Mouse (Mus musculus) heart, embryonic 11.5 days (tissue): ENCODE measurements around the gene Tmem170b. TPM values are rescaled to one million over a fixed set of nuclear protein-coding genes. Genes with fewer than 3 reads are reported as not detected.
"Not testable (repeated sequence)": the region's sequence is repeated elsewhere in the genome, so short reads cannot be mapped to it uniquely, and the experiment has no call there.

Experiments
- ATAC-seq: fragments of 200-750 bp; cut with Nextera tagmentation; replicated peaks from 2 replicates; pipeline ENCODE4 v1.8.0; 2017; ENCODE audit warnings: moderate library complexity; ENCODE audit not compliant: insufficient number of reproducible peaks, low FRiP score, low TSS enrichment
- H3K27ac ChIP-seq: fragments of 300-500 bp; sonication (generic); 2 replicates; pipeline ENCODE4 v1.5.1; 2014; ENCODE audit warnings: mild to moderate bottlenecking, low read depth, low read length
- H3K27me3 ChIP-seq: fragments of 300-500 bp; sonication (generic); 2 replicates; pipeline ENCODE4 v1.6.1; 2014; ENCODE audit warnings: mild to moderate bottlenecking, low read length, mixed read lengths; ENCODE audit not compliant: control insufficient read depth, insufficient read depth
- H3K36me3 ChIP-seq: fragments of 300-500 bp; sonication (generic); 2 replicates; pipeline ENCODE4 v1.6.1; 2014; ENCODE audit warnings: mild to moderate bottlenecking, low read length, moderate library complexity, mixed read lengths; ENCODE audit not compliant: control insufficient read depth, insufficient read depth
- H3K4me1 ChIP-seq: fragments of 300-500 bp; sonication (generic); 2 replicates; pipeline ENCODE4 v1.6.1; 2014; ENCODE audit warnings: low read length; ENCODE audit not compliant: control insufficient read depth, insufficient read depth
- H3K4me2 ChIP-seq: fragments of 300-500 bp; sonication (generic); 2 replicates; pipeline ENCODE4 v1.6.1; 2014; ENCODE audit warnings: mild to moderate bottlenecking, moderate library complexity
- H3K4me3 ChIP-seq: fragments of 300-500 bp; sonication (generic); 2 replicates; pipeline ENCODE4 v1.5.1; 2014; ENCODE audit warnings: low read depth, low read length
- H3K9ac ChIP-seq: fragments of 300-500 bp; sonication (generic); 2 replicates; pipeline ENCODE4 v1.6.1; 2014; ENCODE audit warnings: mild to moderate bottlenecking, low read depth, low read length, moderate library complexity
- H3K9me3 ChIP-seq: fragments of 300-500 bp; sonication (generic); replicated peaks from 2 replicates; pipeline ENCODE4 v1.6.1; 2016; ENCODE audit warnings: low read length; ENCODE audit not compliant: control insufficient read depth
- WGBS: fragments of 180-500 bp; shearing (Covaris S2); extraction: QIAGEN DNeasy Blood & Tissue Kit; methylation state at CpG from one replicate; pipeline ENCODE4 v1.1.7; 2014; ENCODE audit not compliant: insufficient replicate concordance; 5-methylcytosine and 5-hydroxymethylcytosine counted together
- polyA plus RNA-seq: library from polyadenylated mRNA; unstranded; fragments of >200 nt; fragmentation: Nextera tagmentation; extraction: Ambion mirVana; gene quantifications from 2 replicates; pipeline ENCODE4 v1.2.1, GENCODE M21; 2014

Gene Tmem170b
- polyA plus RNA-seq, 1 experiment from 2014 or later: 17.6 TPM

DNA sequence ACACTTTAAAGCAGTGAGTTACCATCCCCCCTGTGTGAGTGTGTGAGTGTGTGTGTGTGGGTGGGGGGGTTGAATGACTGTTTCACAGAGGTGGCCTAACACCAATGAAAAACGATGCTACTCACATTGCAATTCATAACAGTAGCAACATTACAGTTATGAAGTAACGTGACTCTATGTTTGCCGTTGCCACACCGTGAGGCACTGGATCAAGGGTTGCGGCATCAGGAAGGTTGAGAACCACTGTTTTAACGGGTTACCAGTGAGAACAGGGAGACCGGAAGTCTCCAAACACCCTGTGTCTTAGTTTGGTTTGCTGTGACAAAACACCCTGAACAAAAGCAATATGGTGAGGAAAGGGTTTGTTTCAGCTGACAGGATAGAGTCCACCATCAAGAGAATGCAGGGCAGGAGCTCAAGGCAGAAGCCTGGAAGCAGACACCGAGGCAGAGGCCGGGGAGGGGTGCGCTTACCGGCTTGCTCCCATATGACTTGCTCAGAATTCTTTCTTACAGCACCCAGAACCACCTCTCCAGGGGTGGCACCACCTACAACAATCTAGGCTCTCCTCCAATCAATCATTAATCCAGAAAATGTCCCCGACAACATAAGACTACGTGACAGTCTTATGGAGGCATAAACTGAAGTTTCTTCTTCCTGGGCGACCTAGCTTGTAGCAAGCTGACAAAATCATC, 57.9 kb downstream of the Tmem170b start:
- Histone ChIP-seq H3K4me1 (peaks cover 24% of the 10 kb centered on the region), H3K9ac (no peak overlapping the region), H3K9me3 (no peaks in the 10 kb centered on the region), H3K4me3 (no peak overlapping the region), H3K27me3 (no peaks in the 10 kb centered on the region), H3K4me2 (no peak overlapping the region), H3K27ac (no peak overlapping the region), H3K36me3 (no peaks in the 10 kb centered on the region)
- ATAC-seq: no peak
- 87% methylated on average over 14 of the region's 14 CpGs for WGBS

DNA sequence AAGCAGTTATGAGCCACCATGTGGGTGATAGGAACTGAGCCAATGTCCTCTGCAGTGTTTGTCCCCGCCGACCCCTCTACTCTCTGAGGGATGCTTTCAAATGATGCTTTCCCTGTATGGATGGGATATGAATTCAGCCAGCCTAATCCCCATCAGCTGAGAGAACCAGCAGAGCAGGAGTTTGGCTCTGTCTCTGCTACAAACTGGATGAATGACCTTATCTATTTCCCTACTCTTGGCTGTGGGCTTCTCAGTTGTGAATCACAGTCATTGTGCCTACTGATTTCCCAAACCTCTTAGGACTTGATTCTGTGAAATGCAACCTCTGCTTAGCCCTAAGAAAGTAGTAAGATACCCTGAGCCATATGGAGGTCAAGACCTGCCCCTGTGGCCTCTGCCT, 64.2 kb downstream of the Tmem170b start:
- no peaks in the 10 kb centered on the region for H3K9me3 ChIP-seq
- H3K4me1 ChIP-seq: peaks cover 23% of the 10 kb centered on the region
- WGBS: 100% methylated on average over 2 of the region's 2 CpGs
- H3K27ac ChIP-seq: peak overlapping the region; percentile 7; the same call in 1 of the 2 replicates
- H3K36me3 ChIP-seq: no peaks in the 10 kb centered on the region
- H3K4me3 ChIP-seq: no peak overlapping the region
- H3K27me3 ChIP-seq: no peaks in the 10 kb centered on the region
- H3K4me2 ChIP-seq: no peak overlapping the region
- ATAC-seq: no peak
- H3K9ac ChIP-seq: no peak overlapping the region

DNA sequence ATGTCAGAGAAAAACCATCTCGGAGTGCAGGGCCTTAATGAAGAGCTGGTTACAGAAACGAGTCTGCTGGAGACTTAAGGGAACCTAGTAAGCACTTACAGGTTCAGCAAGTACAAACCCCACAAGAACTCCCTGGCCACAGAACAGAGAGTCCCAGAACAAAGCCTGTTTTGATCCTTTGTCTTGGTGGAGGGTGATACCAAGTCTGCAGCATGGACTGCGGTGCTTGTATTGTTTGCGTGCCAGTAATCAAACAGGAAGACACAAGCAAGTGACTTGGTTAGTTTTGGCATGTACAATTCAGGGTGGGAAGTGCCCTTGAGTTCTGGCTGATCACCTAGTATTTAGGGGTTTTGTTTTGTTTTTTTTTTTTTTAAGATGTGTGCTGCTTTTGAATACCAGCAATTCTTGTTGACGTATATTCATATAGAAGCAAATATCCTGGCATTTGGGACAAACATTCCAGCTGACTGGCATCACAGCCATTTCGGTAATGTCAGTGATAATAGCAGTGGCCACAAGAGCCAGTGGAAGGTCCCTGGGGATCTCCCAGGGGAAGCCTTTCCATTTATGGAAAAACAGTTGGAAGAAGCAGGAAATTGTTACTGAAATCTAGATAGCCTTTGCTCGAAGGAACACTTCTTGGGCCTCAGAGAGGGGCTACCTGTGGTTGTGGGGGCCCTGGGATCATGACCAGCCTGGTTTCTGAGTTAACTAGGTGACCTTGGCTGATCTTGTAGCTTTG, 64.9 kb downstream of the Tmem170b start:
- Histone ChIP-seq H3K27me3 (no peaks in the 10 kb centered on the region), H3K36me3 (no peaks in the 10 kb centered on the region), H3K9me3 (no peaks in the 10 kb centered on the region), H3K4me2 (no peak overlapping the region), H3K4me1 (peaks cover 23% of the 10 kb centered on the region), H3K9ac (no peak overlapping the region), H3K4me3 (no peak overlapping the region), H3K27ac (peak overlapping the region; percentile 7)
- 52% methylated on average over 7 of the region's 7 CpGs for WGBS
- ATAC-seq: no peak

DNA sequence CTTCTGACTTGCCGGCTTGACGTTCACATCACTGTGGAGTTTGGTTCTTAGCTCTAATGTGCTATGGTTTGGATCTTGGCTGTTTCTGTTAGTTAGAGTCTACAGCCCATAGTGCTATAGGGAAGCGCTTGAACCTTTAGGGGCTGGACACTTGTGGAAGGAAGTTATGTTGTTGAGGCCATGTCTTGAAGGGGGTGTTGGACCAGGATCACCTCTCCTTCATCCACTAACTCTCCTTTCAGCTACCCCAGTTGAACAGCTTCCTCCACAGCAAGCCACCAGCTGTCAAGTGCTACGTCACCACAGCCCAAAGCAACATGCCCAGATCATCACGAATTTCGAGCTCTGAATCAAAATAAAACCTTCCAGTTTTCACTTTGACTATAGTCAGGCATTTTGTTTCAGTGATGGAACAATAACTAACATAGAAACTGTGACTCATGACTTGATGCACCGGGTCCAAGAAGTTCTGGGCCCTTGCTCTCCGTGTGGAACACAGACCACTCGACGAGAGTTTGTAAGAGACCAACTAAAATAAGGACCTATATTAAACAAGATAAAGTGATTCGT, 65.5 kb downstream of the Tmem170b start:
- no peak overlapping the region; the same call in 1 of the 2 replicates for H3K27ac ChIP-seq
- H3K4me2 ChIP-seq: no peak overlapping the region
- peaks cover 23% of the 10 kb centered on the region for H3K4me1 ChIP-seq
- H3K4me3 ChIP-seq: no peak overlapping the region
- no peaks in the 10 kb centered on the region for H3K27me3 ChIP-seq
- no peak overlapping the region for H3K9ac ChIP-seq
- H3K36me3 ChIP-seq: no peaks in the 10 kb centered on the region
- 85% methylated on average over 11 of the region's 11 CpGs for WGBS
- no peak for ATAC-seq
- no peaks in the 10 kb centered on the region for H3K9me3 ChIP-seq

DNA sequence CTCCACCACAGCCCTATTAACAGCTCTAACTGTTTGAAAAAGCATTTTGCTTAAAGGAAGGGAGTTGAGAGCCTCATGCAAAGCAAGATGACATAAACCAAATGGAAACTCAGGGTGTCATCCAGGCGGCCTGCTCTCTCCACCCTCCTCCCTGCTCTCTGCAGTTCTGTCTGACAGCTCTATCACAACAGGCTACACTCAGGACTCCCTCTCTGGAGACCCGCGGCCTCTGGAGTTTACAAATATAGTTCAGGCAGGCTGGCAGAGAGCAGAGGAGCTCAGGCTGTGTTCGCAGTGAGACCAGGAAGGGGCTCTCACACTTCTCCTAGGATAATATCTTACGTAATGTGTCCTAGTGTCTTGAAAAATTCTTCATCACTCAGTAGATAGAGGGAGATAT, 67.2 kb downstream of the Tmem170b start:
- peak overlapping the region; percentile 74 for H3K27ac ChIP-seq
- ATAC-seq: peak; percentile 61; the same call in 1 of the 2 replicates

DNA sequence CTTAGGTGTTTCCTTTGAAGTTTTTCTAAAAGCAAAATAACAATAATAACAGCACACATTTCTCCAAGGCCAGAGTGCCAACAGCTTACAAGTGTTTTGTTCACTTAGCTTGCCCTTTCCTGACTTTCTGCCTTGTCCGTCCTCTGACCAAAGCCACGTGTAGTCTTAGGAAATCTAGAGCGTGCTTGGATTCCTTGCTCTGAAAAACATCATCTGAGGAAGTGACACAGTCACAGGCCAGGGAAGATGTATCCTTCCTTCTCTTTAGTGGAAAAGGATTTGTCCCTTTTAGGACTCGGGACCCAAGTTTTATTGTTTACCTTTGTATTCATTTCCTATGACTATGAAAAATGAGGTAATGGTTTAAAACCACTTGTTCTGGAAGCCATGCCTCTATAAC, 67.8 kb downstream of the Tmem170b start:
- Histone ChIP-seq H3K9ac (no peak overlapping the region), H3K27me3 (no peaks in the 10 kb centered on the region), H3K4me1 (peaks cover 23% of the 10 kb centered on the region), H3K4me3 (no peak overlapping the region), H3K27ac (peak overlapping the region; percentile 74), H3K36me3 (no peaks in the 10 kb centered on the region), H3K4me2 (no peak overlapping the region), H3K9me3 (no peaks in the 10 kb centered on the region)
- ATAC-seq: no peak
- WGBS: 52% methylated on average over 4 of the region's 4 CpGs

More for the DNA sequence above, 67.2 kb downstream of the Tmem170b start:
- not testable (repeated sequence) for H3K36me3 ChIP-seq, H3K9me3 ChIP-seq, H3K4me3 ChIP-seq, H3K4me2 ChIP-seq, H3K27me3 ChIP-seq
- 0 out of 2 replicates have a peak overlapping the region, but pooled peaks have one; percentile 31 for H3K9ac ChIP-seq
- H3K4me1 ChIP-seq: peaks cover 23% of the 10 kb centered on the region
- 12% methylated on average over 5 of the region's 5 CpGs for WGBS

DNA sequence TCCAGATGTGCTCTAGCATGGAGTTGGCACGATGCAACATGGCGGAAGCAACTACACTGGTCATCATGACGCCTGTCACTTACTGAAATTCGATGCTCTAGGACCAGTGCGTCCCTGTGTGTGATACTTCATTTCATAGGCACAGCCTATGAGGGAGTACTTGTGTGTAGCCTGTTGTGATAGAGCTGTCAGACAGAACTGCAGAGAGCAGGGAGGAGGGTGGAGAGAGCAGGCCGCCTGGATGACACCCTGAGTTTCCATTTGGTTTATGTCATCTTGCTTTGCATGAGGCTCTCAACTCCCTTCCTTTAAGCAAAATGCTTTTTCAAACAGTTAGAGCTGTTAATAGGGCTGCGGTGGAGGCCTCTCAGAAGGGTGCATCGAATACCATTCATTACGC, 68.9 kb downstream of the Tmem170b start:
- not testable (repeated sequence) for H3K4me2 ChIP-seq

DNA sequence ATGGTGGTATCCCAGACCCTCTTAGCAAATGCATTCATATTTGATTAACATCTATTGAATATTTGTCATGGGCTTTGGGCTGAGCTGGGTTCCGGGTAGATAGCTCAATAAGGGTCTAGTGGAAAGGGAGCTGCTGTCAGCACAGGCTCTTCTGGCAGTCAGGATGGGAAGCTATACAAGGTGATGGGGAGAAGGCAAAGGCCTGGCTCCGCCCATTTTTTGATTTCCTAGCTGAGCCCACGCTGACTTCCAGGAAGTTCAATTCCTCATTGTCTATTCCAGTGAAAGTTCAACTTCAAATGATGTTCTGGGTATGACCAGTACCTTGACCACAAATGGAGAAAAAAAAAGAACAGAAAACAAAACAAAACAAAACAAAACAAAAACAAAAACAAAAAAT, 69.8 kb downstream of the Tmem170b start:
- Histone ChIP-seq H3K36me3 (no peaks in the 10 kb centered on the region), H3K9ac (no peak overlapping the region), H3K27ac (no peak overlapping the region), H3K4me2 (no peak overlapping the region), H3K4me1 (peaks cover 17% of the 10 kb centered on the region), H3K4me3 (no peak overlapping the region), H3K27me3 (no peaks in the 10 kb centered on the region), H3K9me3 (no peaks in the 10 kb centered on the region)
- 84% methylated on average over 3 of the region's 3 CpGs for WGBS
- ATAC-seq: no peak

More for the DNA sequence above, 68.9 kb downstream of the Tmem170b start:
- H3K27me3 ChIP-seq, H3K27ac ChIP-seq, H3K9me3 ChIP-seq, H3K36me3 ChIP-seq, ATAC-seq, H3K4me3 ChIP-seq, H3K9ac ChIP-seq: not testable (repeated sequence)
- WGBS: 89% methylated on average over 9 of the region's 9 CpGs
- peaks cover 23% of the 10 kb centered on the region for H3K4me1 ChIP-seq
